Mouse (Mus musculus) midbrain, postnatal 0 days (tissue): ENCODE measurements around the gene Dnhd1. TPM values are rescaled to one million over a fixed set of nuclear protein-coding genes. Genes with fewer than 3 reads are reported as not detected.

Source experiments
- ATAC-seq: fragments of 200-750 bp; cut with Nextera tagmentation; 2 replicates; pipeline ENCODE4 v1.8.0; 2017; ENCODE audit warnings: moderate number of reproducible peaks, mild to moderate bottlenecking, moderate TSS enrichment, moderate library complexity; ENCODE audit not compliant: low FRiP score
- DNase-seq: peaks from one replicate; pipeline ENCODE4 v3.0.0-alpha.2; 2015; ENCODE audit warnings: low spot score
- H3K27ac ChIP-seq: fragments of 300-500 bp; sonication (generic); 2 replicates; pipeline ENCODE4 v1.5.1; 2014; ENCODE audit warnings: low read depth, mild to moderate bottlenecking, low read length, mixed read lengths
- H3K27me3 ChIP-seq: fragments of 300-500 bp; sonication (generic); 2 replicates; pipeline ENCODE4 v1.6.1; 2014; ENCODE audit warnings: low read length, control low read depth, mixed read lengths; ENCODE audit not compliant: insufficient read depth
- H3K36me3 ChIP-seq: fragments of 300-500 bp; sonication (generic); 2 replicates; pipeline ENCODE4 v1.6.1; 2014; ENCODE audit warnings: low read length, control low read depth, mixed read lengths; ENCODE audit not compliant: insufficient read depth
- H3K4me1 ChIP-seq: fragments of 300-500 bp; sonication (generic); 2 replicates; pipeline ENCODE4 v1.6.1; 2014; ENCODE audit warnings: mild to moderate bottlenecking, control low read depth, antibody characterized with exemption, low read length, mixed read lengths; ENCODE audit not compliant: insufficient read depth
- H3K4me2 ChIP-seq: fragments of 300-500 bp; sonication (generic); 2 replicates; pipeline ENCODE4 v1.6.1; 2014; ENCODE audit warnings: low read depth, mild to moderate bottlenecking, low read length, mixed read lengths; ENCODE audit not compliant: poor library complexity, severe bottlenecking
- H3K4me3 ChIP-seq: fragments of 300-500 bp; sonication (generic); 2 replicates; pipeline ENCODE4 v1.5.1; 2014; ENCODE audit warnings: low read depth, mild to moderate bottlenecking, low read length, moderate library complexity
- H3K9ac ChIP-seq: fragments of 300-500 bp; sonication (generic); replicated peaks from 2 replicates; pipeline ENCODE4 v1.6.1; 2014; ENCODE audit warnings: mild to moderate bottlenecking, low read length, moderate library complexity, mixed read lengths; ENCODE audit not compliant: poor library complexity, severe bottlenecking
- H3K9me3 ChIP-seq: fragments of 300-500 bp; sonication (generic); 2 replicates; pipeline ENCODE4 v1.6.1; 2016; ENCODE audit warnings: low read length, control low read depth
- CTCF ChIP-seq: IDR thresholded peaks from 2 replicates; pipeline ENCODE4 v1.5.1; 2016; ENCODE audit warnings: antibody characterized with exemption, mild to moderate bottlenecking
- WGBS: fragments of 180-500 bp; shearing (Covaris S2); extraction: QIAGEN DNeasy Blood & Tissue Kit; methylation state at CpG from one replicate; pipeline ENCODE4 v1.1.7; 2014; 5-methylcytosine and 5-hydroxymethylcytosine counted together
- polyA plus RNA-seq: library from polyadenylated mRNA; unstranded; fragments of >200 nt; fragmentation: Nextera tagmentation; extraction: Ambion mirVana; gene quantifications from 2 replicates; pipeline ENCODE4 v1.2.1, GENCODE M21; 2015
- total RNA-seq: library from RNA; depleted of rRNA; stranded (reverse); fragments of >200 nt; gene quantifications from 2 replicates; pipeline ENCODE4 v1.2.3, GENCODE M21; 2014

The Dnhd1 gene
- total and polyA plus RNA-seq, 2 experiments from 2014 or later: 1.9 to 3.8 TPM

DNA sequence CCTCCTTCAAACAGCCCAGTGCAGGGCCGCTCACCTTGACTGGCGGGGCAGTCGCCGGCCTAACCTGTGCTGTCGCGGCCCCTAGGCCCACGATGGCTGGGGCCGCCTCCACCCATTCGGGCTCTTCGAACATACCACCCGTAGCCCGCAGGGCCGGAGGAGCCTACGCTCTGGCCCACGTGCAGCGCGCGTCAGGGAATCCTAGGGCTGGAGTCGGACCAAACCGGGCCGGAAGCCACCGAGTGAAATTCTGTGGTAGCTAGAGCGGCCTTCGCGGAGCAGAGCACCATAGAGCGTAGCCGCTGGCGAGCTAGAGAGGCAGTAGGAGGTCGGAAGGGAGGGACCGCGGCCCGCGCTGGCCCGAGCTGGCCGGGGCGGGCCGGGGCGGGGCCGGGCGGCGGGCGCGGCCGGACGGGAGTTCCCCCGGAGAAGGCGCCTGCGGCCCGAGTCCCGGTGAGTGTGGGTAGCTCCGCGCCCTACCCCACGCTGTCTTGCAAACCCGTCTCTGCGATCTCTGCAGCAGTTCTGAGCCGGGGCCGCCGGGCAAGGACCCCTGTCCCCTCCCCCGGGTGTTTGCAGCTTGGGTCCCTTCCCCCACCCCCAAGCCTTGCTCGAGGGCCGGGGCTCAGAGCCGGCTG is 85.8 kb downstream of the Dnhd1 start, which contains the start of gene Ilk:
Ilk (plus strand) TSS at position 329 of the 638 bp plus-strand sequence.
- peak within 1 kb of the TSS; percentile 72 for H3K9ac ChIP-seq
- H3K4me2 ChIP-seq: peak within 1 kb of the TSS; percentile 95
- H3K9me3 ChIP-seq: no peaks in the 10 kb centered on the region
- H3K4me1 ChIP-seq: peaks cover 6% of the 10 kb centered on the region; the same call in 1 of the 2 replicates
- ATAC-seq: peak; percentile 94
- H3K27me3 ChIP-seq: no peaks in the 10 kb centered on the region
- H3K36me3 ChIP-seq: peaks cover 29% of the 10 kb centered on the region
- WGBS: under 1% methylated on average over 42 of the region's 62 CpGs
- TF ChIP-seq CTCF: no peak
- peak; percentile 93 for DNase-seq
- peak within 1 kb of the TSS; percentile 70 for H3K27ac ChIP-seq
- H3K4me3 ChIP-seq: peak within 1 kb of the TSS; percentile 84

DNA sequence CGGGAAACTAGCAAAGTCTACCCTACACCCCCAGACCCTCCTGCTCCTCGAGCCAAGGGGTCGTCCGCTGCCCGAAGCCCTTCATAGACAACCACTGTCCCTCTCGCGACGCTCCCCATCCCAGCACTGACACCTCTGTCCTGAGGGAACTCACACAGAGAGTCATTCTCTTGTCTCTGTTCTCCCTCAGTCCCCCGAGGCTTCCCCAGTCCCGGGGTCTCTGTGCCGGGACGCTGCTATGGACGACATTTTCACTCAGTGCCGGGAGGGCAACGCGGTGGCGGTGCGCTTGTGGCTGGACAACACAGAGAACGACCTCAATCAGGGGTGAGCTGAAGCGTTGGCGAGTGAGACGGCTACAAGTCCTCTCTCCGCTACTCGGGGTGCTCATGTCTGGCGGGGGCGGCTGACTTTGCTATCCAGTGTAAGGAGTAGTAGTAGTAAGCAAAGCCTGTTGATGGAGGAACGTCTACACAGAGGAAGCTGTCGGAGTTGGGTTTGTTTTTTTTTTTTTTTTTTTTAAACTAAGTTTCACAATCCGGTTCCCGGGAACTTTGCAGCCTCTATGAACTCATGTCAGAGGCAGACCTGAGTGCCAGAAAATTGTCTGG is 86.4 kb downstream of the Dnhd1 start, which contains the start of gene Rrp8:
Rrp8 (minus strand) TSS at position 475 of the 611 bp plus-strand sequence.
- TF ChIP-seq CTCF: no peak
- Histone ChIP-seq H3K9me3 (no peaks in the 10 kb centered on the region), H3K36me3 (peaks cover 29% of the 10 kb centered on the region), H3K4me1 (peaks cover 6% of the 10 kb centered on the region; the same call in 1 of the 2 replicates), H3K4me2 (peak within 1 kb of the TSS; percentile 95), H3K4me3 (peak within 1 kb of the TSS; percentile 84), H3K27me3 (no peaks in the 10 kb centered on the region), H3K9ac (peak within 1 kb of the TSS; percentile 72), H3K27ac (peak within 1 kb of the TSS; percentile 70)
- no peak for DNase-seq
- under 1% methylated on average over 30 of the region's 30 CpGs for WGBS
- peak; percentile 14 for ATAC-seq

DNA sequence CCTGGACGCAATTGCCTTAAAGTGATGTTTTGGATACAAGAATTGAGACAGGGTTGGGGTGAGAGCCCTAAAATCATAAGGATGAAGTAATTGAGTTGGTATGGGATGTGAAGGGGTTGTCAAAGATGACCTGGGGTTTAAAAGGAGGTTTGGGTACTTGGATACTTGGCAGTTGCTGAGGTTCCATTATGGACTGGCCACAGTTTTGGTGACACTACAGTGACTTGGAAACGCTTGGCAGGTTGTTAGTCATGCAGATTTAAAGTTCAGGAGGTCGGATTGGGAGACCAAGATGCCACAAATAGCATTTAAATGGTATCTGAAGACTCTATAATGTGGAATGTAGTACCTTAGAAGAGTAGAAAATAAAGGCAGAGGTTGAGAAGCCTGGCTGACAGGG is 87.0 kb downstream of the Dnhd1 start:
- H3K4me2 ChIP-seq: peak overlapping the region; percentile 95
- no peak for TF ChIP-seq CTCF
- no peaks in the 10 kb centered on the region for H3K27me3 ChIP-seq
- 20% methylated on average over 3 of the region's 3 CpGs for WGBS
- H3K4me3 ChIP-seq: peak overlapping the region; percentile 84
- H3K36me3 ChIP-seq: peaks cover 30% of the 10 kb centered on the region
- no peak overlapping the region for H3K27ac ChIP-seq
- no peak overlapping the region; the same call in 1 of the 2 replicates for H3K9ac ChIP-seq
- H3K9me3 ChIP-seq: no peaks in the 10 kb centered on the region
- ATAC-seq: no peak
- no peak for DNase-seq
- peaks cover 6% of the 10 kb centered on the region; the same call in 1 of the 2 replicates for H3K4me1 ChIP-seq

DNA sequence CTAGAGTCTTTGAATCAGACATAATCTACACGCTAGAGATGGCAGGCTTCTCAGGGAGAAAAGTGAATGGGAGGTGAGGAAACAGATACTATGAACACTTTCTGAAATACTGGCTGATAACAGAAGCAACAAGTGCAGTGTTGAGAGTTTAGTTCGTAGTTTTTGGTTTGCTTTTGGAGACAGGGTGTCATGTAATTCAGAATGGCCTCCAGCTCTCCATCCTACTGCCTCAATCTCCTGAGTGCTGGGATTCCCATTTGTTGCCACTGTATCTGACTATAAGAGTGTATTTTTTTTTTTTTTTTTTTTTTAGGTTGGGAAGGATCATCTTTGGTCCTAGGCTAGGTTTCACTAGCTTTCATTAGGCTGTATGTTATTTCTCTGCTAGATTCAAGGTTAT is 87.7 kb downstream of the Dnhd1 start:
- peak overlapping the region; percentile 95 for H3K4me2 ChIP-seq
- H3K4me3 ChIP-seq: no peak overlapping the region
- H3K9ac ChIP-seq: no peak overlapping the region
- TF ChIP-seq CTCF: no peak
- H3K27ac ChIP-seq: no peak overlapping the region
- no peaks in the 10 kb centered on the region for H3K9me3 ChIP-seq
- DNase-seq: no peak
- H3K4me1 ChIP-seq: peaks cover 7% of the 10 kb centered on the region; the same call in 1 of the 2 replicates
- no peaks in the 10 kb centered on the region for H3K27me3 ChIP-seq
- ATAC-seq: no peak
- WGBS: 73% methylated on average over 2 of the region's 2 CpGs
- peaks cover 24% of the 10 kb centered on the region for H3K36me3 ChIP-seq

DNA sequence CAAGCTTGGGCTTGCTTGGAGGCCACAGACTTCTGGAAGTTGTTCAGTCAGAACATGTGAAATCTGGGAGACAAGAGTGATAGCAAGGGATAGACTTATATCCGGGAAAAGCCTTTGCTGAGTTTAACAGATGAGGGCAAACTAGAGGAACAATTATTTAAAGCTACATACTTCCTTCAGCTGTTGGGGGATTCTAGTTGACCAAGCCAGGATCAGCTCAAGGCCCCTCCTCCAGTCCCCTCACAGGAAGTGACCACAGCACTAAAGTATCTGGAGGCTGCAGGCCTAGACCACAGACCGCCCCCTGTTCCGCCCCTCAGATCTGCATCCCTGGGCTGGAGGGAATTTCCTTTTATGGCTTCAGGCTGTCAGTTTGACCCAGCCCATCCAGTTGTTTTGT is 88.3 kb downstream of the Dnhd1 start:
- Histone ChIP-seq H3K27me3 (no peaks in the 10 kb centered on the region), H3K4me2 (no peak overlapping the region; the same call in 1 of the 2 replicates), H3K27ac (no peak overlapping the region), H3K36me3 (peaks cover 18% of the 10 kb centered on the region), H3K4me1 (peaks cover 9% of the 10 kb centered on the region; the same call in 1 of the 2 replicates), H3K4me3 (no peak overlapping the region), H3K9ac (no peak overlapping the region), H3K9me3 (no peaks in the 10 kb centered on the region)
- DNase-seq (no peak), ATAC-seq (no peak)
- WGBS: 43% methylated on average over 3 of the region's 3 CpGs
- TF ChIP-seq CTCF: no peak
